Comparison of ENCODE assay signal across 8 mouse cellular contexts in genomic region chr11:29172563-29173124, GRCm38 (mm10). TPM values are rescaled to one million over a fixed set of nuclear protein-coding genes. Genes with fewer than 3 reads are reported as not detected.
DNase-seq lines count a peak whose midpoint lies in the region; ATAC-seq and TF ChIP-seq lines count a peak whose summit lies in the region.

Gene Ppp4r3b (plus strand): TSS chr11:29172890.

- H3K4me2 ChIP-seq in heart, embryonic 11.5 days, result peak within 1 kb of the TSS; percentile 81
- H3K4me2 ChIP-seq in kidney, embryonic 16.5 days (replicated peaks; ENCODE audit: low read depth, low read length), result peak within 1 kb of the TSS; percentile 90
- H3K4me2 ChIP-seq in myocyte (ENCODE audit: low read depth), result peak within 1 kb of the TSS; percentile 95

- under 1% methylated on average over 50 of the region's 50 CpGs for WGBS in heart, embryonic 11.5 days (ENCODE audit: insufficient replicate concordance)
- 0% methylated on average over 50 of the region's 50 CpGs for WGBS in kidney, embryonic 16.5 days
- under 1% methylated on average over 50 of the region's 50 CpGs for WGBS in liver, adult 2 months

- H3K36me3 ChIP-seq in C2C12 (ENCODE audit: control insufficient read depth, insufficient read depth), result peaks cover 22% of the 10 kb centered on the region
- peaks cover 12% of the 10 kb centered on the region for H3K36me3 ChIP-seq in erythroblast, embryonic 14.5 days (ENCODE audit: control insufficient read depth)
- no peaks in the 10 kb centered on the region for H3K36me3 ChIP-seq in heart, embryonic 11.5 days (ENCODE audit: control insufficient read depth, insufficient read depth, low read length)
- H3K36me3 ChIP-seq in kidney, embryonic 16.5 days (ENCODE audit: insufficient read depth, low read length), result no peaks in the 10 kb centered on the region
- no peaks in the 10 kb centered on the region for H3K36me3 ChIP-seq in liver, adult 2 months (ENCODE audit: control insufficient read depth, insufficient read depth, low read length)
- H3K36me3 ChIP-seq in myocyte (ENCODE audit: control insufficient read depth, insufficient read depth), result no peaks in the 10 kb centered on the region
- no peaks in the 10 kb centered on the region for H3K36me3 ChIP-seq in splenic B cell, adult 2 months (ENCODE audit: control insufficient read depth, insufficient read depth, low read length, poor library complexity, severe bottlenecking)

- H3ac ChIP-seq in C2C12 (ENCODE audit: control insufficient read depth, insufficient read length, low read depth), result peak within 1 kb of the TSS; percentile 94
- H3ac ChIP-seq in myocyte (ENCODE audit: control insufficient read depth, insufficient read length), result peak within 1 kb of the TSS; percentile 61

- TF ChIP-seq CTCF in C2C12 (IDR thresholded peaks at IDR 0.05; ENCODE audit: control insufficient read depth, insufficient read depth, insufficient read length), result no peak
- TF ChIP-seq CTCF in brain, embryonic 14.5 days (IDR thresholded peaks at IDR 0.05; ENCODE audit: borderline replicate concordance, extremely low read depth, insufficient read depth, insufficient read length), result no peak
- no peak for TF ChIP-seq CTCF in liver, adult 2 months (IDR thresholded peaks at IDR 0.05; ENCODE audit: low read depth, low read length)

- H3K27me3 ChIP-seq in C2C12 (ENCODE audit: control insufficient read depth, insufficient read depth, insufficient read length), result no peaks in the 10 kb centered on the region
- H3K27me3 ChIP-seq in erythroblast, embryonic 14.5 days (ENCODE audit: control insufficient read depth), result no peaks in the 10 kb centered on the region
- H3K27me3 ChIP-seq in heart, embryonic 11.5 days (ENCODE audit: control insufficient read depth, insufficient read depth, low read length), result no peaks in the 10 kb centered on the region
- no peaks in the 10 kb centered on the region for H3K27me3 ChIP-seq in kidney, embryonic 16.5 days (ENCODE audit: insufficient read depth, low read length)
- no peaks in the 10 kb centered on the region for H3K27me3 ChIP-seq in liver, adult 2 months (ENCODE audit: control insufficient read depth, insufficient read depth, low read length)
- no peaks in the 10 kb centered on the region for H3K27me3 ChIP-seq in myocyte (ENCODE audit: control insufficient read depth, insufficient read depth, insufficient read length)
- no peaks in the 10 kb centered on the region for H3K27me3 ChIP-seq in splenic B cell, adult 2 months (ENCODE audit: control insufficient read depth, insufficient read depth, low read length, poor library complexity, severe bottlenecking)

- H3K27ac ChIP-seq in heart, embryonic 11.5 days (ENCODE audit: low read depth, low read length), result peak within 1 kb of the TSS; percentile 93
- H3K27ac ChIP-seq in kidney, embryonic 16.5 days (ENCODE audit: low read length), result peak within 1 kb of the TSS; percentile 98
- peak within 1 kb of the TSS; percentile 72 for H3K27ac ChIP-seq in liver, adult 2 months (replicated peaks; ENCODE audit: insufficient read depth, low read depth, low read length)

- no peaks in the 10 kb centered on the region for H3K9me3 ChIP-seq in erythroblast, embryonic 14.5 days (ENCODE audit: control insufficient read depth, low read length)
- H3K9me3 ChIP-seq in heart, embryonic 11.5 days (replicated peaks; ENCODE audit: control insufficient read depth, low read length), result no peaks in the 10 kb centered on the region
- no peaks in the 10 kb centered on the region for H3K9me3 ChIP-seq in kidney, embryonic 16.5 days (ENCODE audit: low read length)

- peaks cover 30% of the 10 kb centered on the region for H3K4me1 ChIP-seq in erythroblast, embryonic 14.5 days (ENCODE audit: control insufficient read depth)
- peaks cover 5% of the 10 kb centered on the region; the same call in 1 of the 2 replicates for H3K4me1 ChIP-seq in heart, embryonic 11.5 days (ENCODE audit: control insufficient read depth, insufficient read depth, low read length)
- H3K4me1 ChIP-seq in kidney, embryonic 16.5 days (ENCODE audit: insufficient read depth, low read length), result peaks cover 9% of the 10 kb centered on the region
- peaks cover 1% of the 10 kb centered on the region; the same call in 1 of the 2 replicates for H3K4me1 ChIP-seq in liver, adult 2 months (ENCODE audit: control insufficient read depth, insufficient read depth, low read length)

- H3K4me3 ChIP-seq in C2C12 (ENCODE audit: insufficient read depth, poor library complexity, severe bottlenecking) (peak within 1 kb of the TSS; percentile 96), myocyte (peak within 1 kb of the TSS; percentile 98)
- peak within 1 kb of the TSS; percentile 79 for H3K4me3 ChIP-seq in erythroblast, embryonic 14.5 days (replicated peaks)
- H3K4me3 ChIP-seq in heart, embryonic 11.5 days (ENCODE audit: low read depth, low read length), result peak within 1 kb of the TSS; percentile 92
- peak within 1 kb of the TSS; percentile 97 for H3K4me3 ChIP-seq in kidney, embryonic 16.5 days (ENCODE audit: low read length)
- H3K4me3 ChIP-seq in liver, adult 2 months (ENCODE audit: insufficient read depth, low read depth, low read length), result peak within 1 kb of the TSS; percentile 98

- peak; percentile 99 for ATAC-seq in heart, embryonic 11.5 days (replicated peaks; ENCODE audit: insufficient number of reproducible peaks, low FRiP score, low TSS enrichment)
- ATAC-seq in kidney, embryonic 16.5 days (ENCODE audit: low FRiP score, low TSS enrichment), result peak; percentile 99

- TF ChIP-seq POLR2A in brain, embryonic 14.5 days (IDR thresholded peaks at IDR 0.05; ENCODE audit: borderline replicate concordance, extremely low read depth, insufficient read depth, insufficient read length, poor library complexity, severe bottlenecking), result peak; percentile 61; the same call in 1 of the 2 replicates
- TF ChIP-seq POLR2A in liver, adult 2 months (IDR thresholded peaks at IDR 0.05; ENCODE audit: extremely low read depth, insufficient read depth, low read length), result peak; percentile 61; the same call in 1 of the 2 replicates
- TF ChIP-seq POLR2A in myocyte (IDR thresholded peaks at IDR 0.05; ENCODE audit: insufficient read length, low read depth), result peak; percentile 53

- H3K79me3 ChIP-seq in C2C12 (ENCODE audit: low read depth), result peaks cover 50% of the 10 kb centered on the region

- H3K79me2 ChIP-seq in C2C12 (ENCODE audit: control insufficient read depth, insufficient read depth) (peaks cover 78% of the 10 kb centered on the region), myocyte (ENCODE audit: control insufficient read depth, insufficient read depth) (peaks cover 46% of the 10 kb centered on the region)
- peaks cover 3% of the 10 kb centered on the region; the same call in 1 of the 2 replicates for H3K79me2 ChIP-seq in liver, adult 2 months (ENCODE audit: control insufficient read depth, insufficient read depth, low read length)

- peak; percentile 100 for DNase-seq in brain, embryonic 14.5 days (ENCODE audit: low read depth)
- peak; percentile 93 for DNase-seq in liver, adult 2 months (ENCODE audit: extremely low read depth, low read depth, low spot score)
- peak; percentile 98 for DNase-seq in splenic B cell, adult 2 months (ENCODE audit: low read depth, low spot score)

- peak within 1 kb of the TSS; percentile 95 for H3K9ac ChIP-seq in heart, embryonic 11.5 days (ENCODE audit: low read depth, low read length)
- peak within 1 kb of the TSS; percentile 99 for H3K9ac ChIP-seq in kidney, embryonic 16.5 days (replicated peaks; ENCODE audit: low read length)
- H3K9ac ChIP-seq in liver, adult 2 months (ENCODE audit: low read depth, low read length), result peak within 1 kb of the TSS; percentile 89

TF ChIP-seq in C2C12, 6 proteins besides CTCF, POLR2A, EP300 and RAD21:
- no peak for TF ChIP-seq FOSL1 (IDR thresholded peaks at IDR 0.05; ENCODE audit: insufficient read depth, low read length, poor library complexity, severe bottlenecking)
- TF ChIP-seq USF1 (IDR thresholded peaks at IDR 0.05; ENCODE audit: low read depth), result no peak
- TF ChIP-seq CEBPB (IDR thresholded peaks at IDR 0.05; ENCODE audit: low read depth), result no peak
- TF ChIP-seq MYOD1 (IDR thresholded peaks at IDR 0.05; ENCODE audit: control insufficient read depth, insufficient read length, low read depth), result no peak
- TF ChIP-seq MYOG (IDR thresholded peaks at IDR 0.05; ENCODE audit: control insufficient read depth, extremely low read depth, insufficient read length), result no peak
- no peak for TF ChIP-seq MAX (IDR thresholded peaks at IDR 0.05)

TF ChIP-seq in myocyte, 11 proteins besides CTCF, POLR2A, EP300 and RAD21:
- TF ChIP-seq TCF12 (IDR thresholded peaks at IDR 0.05; ENCODE audit: insufficient read depth, poor library complexity, severe bottlenecking) (no peak), MYOG (IDR thresholded peaks at IDR 0.05; ENCODE audit: control insufficient read depth in 1 of 3, insufficient read depth in 1 of 3, insufficient read length in 2 of 3, low read depth in 2 of 3) (peak in 1 of 3 experiments; percentile 21), SRF (IDR thresholded peaks at IDR 0.05; ENCODE audit: control insufficient read depth, insufficient read length, low read depth) (no peak), MYOD1 (IDR thresholded peaks at IDR 0.05; ENCODE audit: control insufficient read depth in 1 of 3, insufficient read length in 2 of 3, low read depth in 2 of 3) (peak in 1 of 3 experiments; percentile 16), CEBPB (IDR thresholded peaks at IDR 0.05; ENCODE audit: insufficient read depth, poor library complexity, severe bottlenecking) (no peak), TCF3 (IDR thresholded peaks at IDR 0.05; ENCODE audit: insufficient read length, low read depth) (no peak), REST (IDR thresholded peaks at IDR 0.05; ENCODE audit: insufficient read depth, insufficient read length) (no peak), MAX (IDR thresholded peaks at IDR 0.05; ENCODE audit: low read depth) (no peak), POLR2AphosphoS2 (IDR thresholded peaks at IDR 0.05; ENCODE audit: insufficient read length, low read depth) (peak; percentile 34), E2F4 (IDR thresholded peaks at IDR 0.05; ENCODE audit: insufficient read depth) (no peak), USF1 (IDR thresholded peaks at IDR 0.05; ENCODE audit: low read depth) (no peak)

RNA-seq across cellular contexts. Expression of gene Ppp4r3b, which starts in this region (rescaled TPM):
- polyA plus RNA-seq in C2C12 (2012; fragmentation: generic; extraction: Trizol), result 6.6 TPM
- polyA plus RNA-seq in brain, embryonic 14.5 days (2012; rRNA removed), result 16.7 and 23.4 TPM in 2 replicates
- polyA plus RNA-seq in erythroblast, embryonic 14.5 days (2012), result 0.61 and 1.2 TPM in 2 replicates
- polyA plus RNA-seq in heart, embryonic 11.5 days (2014; fragmentation: Nextera tagmentation; extraction: Ambion mirVana), result 42.3 and 47.3 TPM in 2 replicates
- 82.6 and 90.8 TPM in 2 replicates for polyA plus RNA-seq in kidney, embryonic 16.5 days (2015; fragmentation: Nextera tagmentation; extraction: Ambion mirVana)
- 37.7 and 38.8 TPM in 2 replicates for total RNA-seq in liver, adult 2 months (2014; rRNA removed)
- polyA plus RNA-seq in liver, adult 2 months (2012; rRNA removed), result 5.1 and 5.7 TPM in 2 replicates
- 6.0 TPM for polyA plus RNA-seq in myocyte (2012; fragmentation: generic; extraction: Trizol)

Comparison
In these comparisons a context has a peak if more than half of its experiments do, and no peak if none do; other contexts are left out.
1. Peak in every context shown above with its lines: DNase-seq, ATAC-seq, H3K4me3 ChIP-seq and H3K27ac ChIP-seq.